Mouse (Mus musculus): ENCODE data around the gene Serpina3c. TPM values are rescaled to one million over a fixed set of nuclear protein-coding genes. Genes with fewer than 3 reads are reported as not detected.
"Not testable (repeated sequence)": the region's sequence is repeated elsewhere in the genome, so short reads cannot be mapped to it uniquely, and the experiment has no call there.

The Serpina3c gene
- polyA plus RNA-seq, 1 experiment from 2014 or later = not detected

DNA sequence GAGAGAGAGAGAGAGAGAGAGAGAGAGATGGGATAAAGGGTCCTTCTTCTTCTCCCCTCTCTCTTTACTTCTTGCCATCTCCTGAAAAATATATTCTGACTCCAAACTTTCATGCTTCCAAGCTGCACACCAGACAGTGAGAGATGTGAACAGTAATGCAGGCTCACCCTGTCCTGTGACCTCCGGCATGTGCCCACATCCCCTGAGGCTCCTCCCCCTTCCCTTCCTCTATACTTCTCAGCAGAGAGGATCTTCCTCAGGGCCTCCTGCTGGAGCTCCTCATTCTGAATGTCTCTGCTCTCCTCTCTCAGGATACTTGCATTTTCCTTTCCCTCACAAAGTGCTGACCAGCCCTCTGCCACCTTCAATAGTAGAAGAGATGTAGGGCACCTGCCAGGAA is 11.2 kb downstream of the Serpina3c start:
- peak; percentile 5 for DNase-seq (ENCODE audit: extremely low spot score, low spot score)
- H3K27ac ChIP-seq = no peak overlapping the region
- no peaks in the 10 kb centered on the region for H3K4me1 ChIP-seq
- no peaks in the 10 kb centered on the region for H3K9me3 ChIP-seq
- no peak overlapping the region for H3K4me3 ChIP-seq
- WGBS = 83% methylated on average over 1 of the region's 1 CpGs
- no peaks in the 10 kb centered on the region for H3K36me3 ChIP-seq (replicated peaks)
- H3K27me3 ChIP-seq (ENCODE audit: poor library complexity, severe bottlenecking) = no peaks in the 10 kb centered on the region

DNA sequence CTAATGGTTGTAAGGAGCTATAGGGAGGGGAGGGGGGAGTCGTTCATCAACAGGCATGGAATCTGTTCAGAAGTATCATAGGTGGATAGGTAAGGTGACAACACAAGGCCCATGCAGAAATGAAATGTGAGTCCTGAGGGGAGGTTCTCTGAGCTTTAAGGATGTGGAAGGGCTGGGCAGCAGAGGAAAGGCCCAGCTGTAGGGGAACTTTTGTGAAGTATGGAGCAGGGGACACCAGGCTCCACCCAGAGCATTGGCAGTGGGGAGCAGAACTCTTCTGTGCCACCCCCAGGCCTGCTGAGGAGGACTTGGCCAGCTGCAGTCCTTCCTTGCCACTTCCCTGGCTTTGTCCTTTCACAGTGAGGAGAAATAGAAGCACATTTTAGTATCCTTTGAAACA is 12.2 kb downstream of the Serpina3c start:
- 78% methylated on average over 1 of the region's 1 CpGs for WGBS
- Histone ChIP-seq H3K27ac (no peak overlapping the region), H3K9me3 (no peaks in the 10 kb centered on the region), H3K4me1 (no peaks in the 10 kb centered on the region), H3K4me3 (no peak overlapping the region), H3K36me3 (replicated peaks) (no peaks in the 10 kb centered on the region), H3K27me3 (ENCODE audit: poor library complexity, severe bottlenecking) (no peaks in the 10 kb centered on the region)
- peak; percentile 3 for DNase-seq (ENCODE audit: extremely low spot score, low spot score)

DNA sequence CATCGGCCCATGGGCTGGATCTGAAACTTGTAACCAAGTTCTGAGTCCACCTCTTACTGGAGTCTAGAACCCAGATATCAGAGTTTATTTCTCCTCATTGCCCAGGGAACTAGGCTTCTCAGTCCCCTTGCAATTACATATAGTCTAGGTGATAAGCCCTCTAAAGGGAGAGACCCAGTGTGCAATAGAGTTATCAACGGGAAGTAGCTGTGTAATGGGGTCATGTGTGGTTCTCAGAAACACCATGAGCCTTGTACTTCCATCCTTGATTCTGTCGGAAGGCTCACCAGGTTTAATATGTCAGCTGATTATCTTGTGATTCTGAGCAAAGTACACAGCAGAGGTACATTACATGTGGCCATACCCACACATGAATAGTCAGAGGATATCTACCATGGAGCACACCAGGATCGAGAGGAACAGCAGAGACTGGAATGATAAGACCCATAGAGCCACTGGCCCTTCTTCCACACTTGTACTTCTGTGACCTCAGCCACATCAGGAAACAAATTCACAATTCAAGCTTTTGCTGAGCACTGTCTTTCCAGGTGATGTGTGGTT is 13.0 kb downstream of the Serpina3c start:
- H3K27me3 ChIP-seq (ENCODE audit: poor library complexity, severe bottlenecking) = no peaks in the 10 kb centered on the region
- H3K4me1 ChIP-seq = no peaks in the 10 kb centered on the region
- H3K36me3 ChIP-seq (replicated peaks) = no peaks in the 10 kb centered on the region
- H3K4me3 ChIP-seq = no peak overlapping the region
- H3K9me3 ChIP-seq = no peaks in the 10 kb centered on the region
- no peak overlapping the region for H3K27ac ChIP-seq
- WGBS = 91% methylated on average over 4 of the region's 4 CpGs
- DNase-seq (ENCODE audit: extremely low spot score, low spot score) = peak; percentile 4

DNA sequence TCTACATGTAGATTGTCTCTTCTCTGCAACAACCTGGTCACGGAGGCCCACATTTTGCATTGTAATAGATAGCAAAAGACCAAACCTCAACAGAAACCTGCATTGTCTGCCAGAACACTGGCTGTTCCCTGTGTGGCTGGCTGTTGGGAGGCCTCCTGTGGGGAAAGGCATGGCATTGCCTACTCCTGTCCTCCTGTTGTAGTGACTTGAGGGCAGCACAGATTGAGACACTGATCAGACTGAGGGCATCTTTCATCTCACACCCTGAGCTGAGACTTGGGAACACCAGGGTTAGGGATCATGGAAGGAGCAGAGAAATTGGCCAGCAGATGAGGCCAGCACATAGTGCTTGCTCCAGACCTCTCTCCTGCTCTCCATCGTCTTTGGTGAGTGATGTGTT is 15.5 kb downstream of the Serpina3c start:
- H3K9me3 ChIP-seq = no peaks in the 10 kb centered on the region
- H3K27ac ChIP-seq = no peak overlapping the region
- no peaks in the 10 kb centered on the region for H3K4me1 ChIP-seq
- no peak overlapping the region for H3K4me3 ChIP-seq
- H3K36me3 ChIP-seq (replicated peaks) = no peaks in the 10 kb centered on the region
- no peaks in the 10 kb centered on the region for H3K27me3 ChIP-seq (ENCODE audit: poor library complexity, severe bottlenecking)
- WGBS = 85% methylated on average over 2 of the region's 2 CpGs
- peak; percentile 5 for DNase-seq (ENCODE audit: extremely low spot score, low spot score)

DNA sequence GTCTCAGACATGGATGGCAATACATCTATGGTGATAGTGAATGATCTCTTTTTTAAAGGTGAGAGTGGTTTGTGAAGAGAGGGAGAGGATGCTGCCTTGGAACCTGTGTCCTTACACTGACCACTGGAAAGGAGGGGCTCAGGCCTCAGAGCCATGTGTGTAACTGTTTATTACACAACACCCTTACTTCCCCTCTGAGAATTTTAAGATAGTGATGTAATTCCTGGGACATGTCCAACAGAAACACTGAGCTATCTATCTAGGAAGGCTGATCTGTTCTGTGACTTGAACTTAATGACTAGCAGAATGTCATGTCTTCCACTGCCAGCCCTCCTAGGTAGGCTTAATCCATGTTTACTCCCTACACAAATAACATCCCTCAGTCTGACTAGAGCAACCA is 22.6 kb downstream of the Serpina3c start:
- Histone ChIP-seq H3K27ac (no peak overlapping the region), H3K4me3 (no peak overlapping the region), H3K9me3 (no peaks in the 10 kb centered on the region), H3K4me1 (no peaks in the 10 kb centered on the region), H3K27me3 (ENCODE audit: poor library complexity, severe bottlenecking) (no peaks in the 10 kb centered on the region), H3K36me3 (replicated peaks) (no peaks in the 10 kb centered on the region)
- DNase-seq (ENCODE audit: extremely low spot score, low spot score) = no peak

DNA sequence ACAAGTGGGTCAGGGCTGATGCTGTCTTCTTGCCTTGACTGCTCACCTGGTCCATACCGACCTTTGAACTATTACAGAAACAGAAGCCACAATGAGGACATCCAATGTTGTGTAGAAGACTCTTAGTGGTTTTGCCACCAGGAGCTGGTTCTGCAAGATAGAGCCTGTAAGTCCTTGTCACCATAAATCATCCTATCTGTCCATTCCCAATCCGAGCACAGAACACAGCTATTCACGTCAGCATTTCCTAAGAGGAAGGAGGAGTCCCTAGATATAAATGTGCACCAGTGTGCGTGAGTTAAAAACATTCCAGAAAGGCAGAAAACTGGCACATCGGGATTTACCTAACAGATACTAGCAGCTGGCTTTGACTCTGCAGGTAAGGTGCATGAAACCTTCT is 26.0 kb downstream of the Serpina3c start, which contains the start of gene Serpina3b:
Gene Serpina3b (plus strand): TSS at position 301 of the 400 bp plus-strand sequence.
- WGBS = 86% methylated on average over 5 of the region's 5 CpGs
- H3K4me1 ChIP-seq = no peaks in the 10 kb centered on the region
- H3K9me3 ChIP-seq = no peaks in the 10 kb centered on the region
- no peaks in the 10 kb centered on the region for H3K27me3 ChIP-seq (ENCODE audit: poor library complexity, severe bottlenecking)
- no peak for DNase-seq (ENCODE audit: extremely low spot score, low spot score)
- H3K4me3 ChIP-seq = no peak within 1 kb of the TSS
- no peaks in the 10 kb centered on the region for H3K36me3 ChIP-seq (replicated peaks)
- H3K27ac ChIP-seq = no peak within 1 kb of the TSS

DNA sequence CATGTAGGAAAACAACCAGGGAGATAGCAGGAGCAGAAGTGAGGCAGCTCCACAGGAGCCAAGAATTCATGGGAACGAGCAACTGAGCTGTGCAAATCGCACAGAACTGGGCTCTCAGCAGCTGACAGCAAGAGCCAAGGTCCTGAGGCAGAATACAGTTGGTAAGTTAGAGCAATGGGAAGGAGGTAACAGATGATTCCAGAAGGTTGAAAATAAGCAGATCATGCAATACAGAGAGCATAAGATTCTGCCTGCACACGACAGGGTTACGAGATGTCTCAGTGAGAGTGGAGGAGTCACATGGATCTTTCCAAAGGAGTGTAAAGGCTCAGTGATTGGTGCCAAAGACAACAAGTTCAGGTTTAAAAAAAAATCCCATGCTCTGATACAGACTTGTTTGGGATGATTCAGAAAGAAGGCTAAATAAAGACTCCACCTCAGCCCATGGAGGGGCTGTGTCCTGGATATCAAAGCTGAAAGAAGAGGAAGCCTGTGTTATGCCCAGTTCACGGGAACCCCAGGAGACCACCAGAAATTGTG is 28.6 kb downstream of the Serpina3c start:
- no peaks in the 10 kb centered on the region for H3K27me3 ChIP-seq (ENCODE audit: poor library complexity, severe bottlenecking)
- H3K36me3 ChIP-seq (replicated peaks) = no peaks in the 10 kb centered on the region
- no peaks in the 10 kb centered on the region for H3K4me1 ChIP-seq
- H3K4me3 ChIP-seq = no peak overlapping the region
- H3K9me3 ChIP-seq = no peaks in the 10 kb centered on the region
- 90% methylated on average over 5 of the region's 5 CpGs for WGBS
- no peak overlapping the region for H3K27ac ChIP-seq
- no peak for DNase-seq (ENCODE audit: extremely low spot score, low spot score)

DNA sequence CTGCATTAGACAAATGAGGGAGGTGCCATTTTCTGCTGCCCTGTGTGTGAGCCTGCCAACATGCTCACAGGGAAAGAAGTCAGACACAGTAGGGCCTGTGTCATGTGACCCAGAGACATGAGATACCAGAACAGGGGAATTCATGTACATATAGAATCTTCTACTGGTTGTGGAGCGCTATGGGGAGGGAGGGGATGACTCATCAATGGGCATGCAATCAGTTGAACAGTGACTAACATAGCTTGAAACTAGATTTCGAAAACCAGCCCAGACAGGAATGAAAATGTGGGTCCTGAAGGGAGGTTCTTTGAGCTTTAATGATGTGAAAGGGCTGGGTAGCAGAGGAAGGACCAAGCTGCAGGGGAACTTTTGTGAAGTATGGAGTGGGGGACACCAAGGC is 29.7 kb downstream of the Serpina3c start:
- no peak for DNase-seq (ENCODE audit: extremely low spot score, low spot score)
- Histone ChIP-seq H3K36me3 (replicated peaks) (no peaks in the 10 kb centered on the region), H3K27me3 (ENCODE audit: poor library complexity, severe bottlenecking) (no peaks in the 10 kb centered on the region), H3K9me3 (no peaks in the 10 kb centered on the region), H3K4me3 (no peak overlapping the region), H3K4me1 (no peaks in the 10 kb centered on the region), H3K27ac (no peak overlapping the region)
- 71% methylated on average over 2 of the region's 2 CpGs for WGBS

DNA sequence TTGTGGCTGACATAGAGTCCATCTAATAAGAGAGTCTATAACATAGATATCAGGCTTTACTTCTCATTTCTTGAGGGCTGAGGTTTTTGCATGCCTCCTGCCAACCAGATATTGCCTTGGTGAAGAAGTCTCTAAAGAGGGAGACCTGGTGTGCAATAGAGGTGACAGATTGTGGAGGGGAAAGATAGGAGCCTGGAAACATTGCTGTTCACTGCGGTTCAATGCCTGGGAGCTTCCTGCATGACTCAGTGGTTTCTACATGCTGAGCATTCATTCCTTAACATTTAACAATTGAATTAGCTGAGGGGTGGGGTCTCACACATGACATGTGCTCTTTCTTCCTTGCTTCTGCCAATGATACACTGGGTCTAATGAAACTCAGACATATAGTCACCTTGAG is 30.6 kb downstream of the Serpina3c start:
- H3K27me3 ChIP-seq (ENCODE audit: poor library complexity, severe bottlenecking) = no peaks in the 10 kb centered on the region
- no peaks in the 10 kb centered on the region for H3K4me1 ChIP-seq
- no peak overlapping the region for H3K4me3 ChIP-seq
- 97% methylated on average over 1 of the region's 1 CpGs for WGBS
- no peak overlapping the region for H3K27ac ChIP-seq
- no peak for DNase-seq (ENCODE audit: extremely low spot score, low spot score)
- H3K36me3 ChIP-seq (replicated peaks) = no peaks in the 10 kb centered on the region
- H3K9me3 ChIP-seq = no peaks in the 10 kb centered on the region

DNA sequence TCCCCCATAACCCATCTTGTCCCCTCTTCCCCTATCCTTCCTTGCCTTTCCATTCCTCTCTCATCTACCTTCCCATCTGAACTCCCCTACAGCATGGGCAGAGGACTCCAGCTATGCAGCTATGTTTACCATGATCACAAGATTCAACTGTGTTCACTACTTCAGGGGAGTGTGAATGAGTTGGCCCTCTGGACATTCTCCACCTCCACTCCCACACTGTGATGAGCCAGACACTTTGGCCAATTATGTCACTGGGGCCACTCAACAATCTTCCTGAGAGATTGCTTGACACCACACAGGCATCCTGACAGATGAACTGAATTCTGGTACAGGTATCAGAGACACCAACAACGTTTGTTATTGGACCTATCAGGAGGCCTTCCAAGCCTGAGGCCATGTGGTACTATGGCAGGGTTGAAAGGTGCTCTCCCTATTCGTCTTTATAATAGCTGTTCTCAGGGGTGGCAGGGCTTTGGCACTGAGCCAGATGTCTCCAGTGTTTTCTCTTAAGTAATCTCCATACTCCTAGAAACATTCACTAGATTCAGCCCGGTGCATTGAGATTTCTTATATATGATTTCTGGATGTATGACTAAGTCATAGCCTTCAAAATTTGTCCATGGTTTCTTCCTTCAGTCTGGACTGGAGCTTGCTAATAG is 38.6 kb downstream of the Serpina3c start:
- 79% methylated on average over 3 of the region's 3 CpGs for WGBS
- no peaks in the 10 kb centered on the region for H3K27me3 ChIP-seq (ENCODE audit: poor library complexity, severe bottlenecking)

DNA sequence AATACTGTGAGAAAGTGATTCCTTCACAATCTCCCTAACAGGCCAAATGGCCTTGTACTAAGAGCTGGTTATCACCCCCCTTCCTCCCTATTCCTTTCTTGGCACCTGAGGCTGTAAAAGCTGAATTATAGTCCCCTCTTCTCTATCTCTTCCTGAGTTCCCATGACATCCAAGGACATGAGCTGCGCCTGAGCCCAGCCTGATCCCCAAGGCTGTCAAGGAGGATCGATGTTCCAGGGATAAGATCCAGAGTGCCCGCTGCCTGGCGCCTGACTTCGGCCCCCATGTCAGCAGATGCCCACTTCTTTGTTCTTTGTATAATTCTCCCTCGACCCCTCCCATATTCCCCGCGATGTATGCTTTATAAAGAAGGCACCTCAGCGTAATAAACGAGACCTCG is 41.3 kb downstream of the Serpina3c start, which contains the start of gene Serpina3a:
Gene Serpina3a (plus strand): TSS at position 392 of the 400 bp plus-strand sequence.
- not testable (repeated sequence) for H3K4me1 ChIP-seq
- WGBS = 91% methylated on average over 11 of the region's 11 CpGs

More for the DNA sequence above, 38.6 kb downstream of the Serpina3c start:
- Histone ChIP-seq H3K27ac (no peak overlapping the region), H3K4me3 (no peak overlapping the region), H3K4me1 (no peaks in the 10 kb centered on the region), H3K36me3 (replicated peaks) (no peaks in the 10 kb centered on the region), H3K9me3 (no peaks in the 10 kb centered on the region)
- DNase-seq (ENCODE audit: extremely low spot score, low spot score) = no peak

DNA sequence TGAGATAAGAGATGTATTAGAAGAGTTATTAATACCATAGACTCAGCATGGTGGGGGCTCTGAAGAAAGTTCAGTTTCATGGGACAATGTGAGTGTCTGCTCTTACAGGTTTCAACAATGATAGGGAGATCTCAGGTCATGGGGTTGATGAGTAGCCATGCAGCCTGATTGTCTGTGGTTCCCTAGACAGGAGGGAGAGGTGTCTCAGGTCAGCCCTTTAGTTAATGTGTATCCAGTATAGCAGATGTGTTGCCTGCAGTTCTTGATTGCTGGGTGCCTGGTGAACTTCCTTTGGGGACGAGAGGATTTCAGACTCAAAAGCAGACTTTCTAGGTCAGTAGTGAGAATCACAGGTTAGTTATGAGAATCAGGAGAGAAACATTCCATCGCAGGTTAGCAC is 45.2 kb downstream of the Serpina3c start:
- Histone ChIP-seq H3K27me3 (ENCODE audit: poor library complexity, severe bottlenecking) (no peaks in the 10 kb centered on the region), H3K4me1 (no peaks in the 10 kb centered on the region), H3K9me3 (no peaks in the 10 kb centered on the region), H3K4me3 (no peak overlapping the region), H3K27ac (no peak overlapping the region), H3K36me3 (replicated peaks) (no peaks in the 10 kb centered on the region)
- no peak for DNase-seq (ENCODE audit: extremely low spot score, low spot score)
- 91% methylated on average over 2 of the region's 2 CpGs for WGBS

More for the DNA sequence above, 41.3 kb downstream of the Serpina3c start, which contains the start of gene Serpina3a:
- DNase-seq (ENCODE audit: extremely low spot score, low spot score); H3K9me3 ChIP-seq; H3K27ac ChIP-seq; H3K36me3 ChIP-seq (replicated peaks); H3K4me3 ChIP-seq; H3K27me3 ChIP-seq (ENCODE audit: poor library complexity, severe bottlenecking): not testable (repeated sequence)

DNA sequence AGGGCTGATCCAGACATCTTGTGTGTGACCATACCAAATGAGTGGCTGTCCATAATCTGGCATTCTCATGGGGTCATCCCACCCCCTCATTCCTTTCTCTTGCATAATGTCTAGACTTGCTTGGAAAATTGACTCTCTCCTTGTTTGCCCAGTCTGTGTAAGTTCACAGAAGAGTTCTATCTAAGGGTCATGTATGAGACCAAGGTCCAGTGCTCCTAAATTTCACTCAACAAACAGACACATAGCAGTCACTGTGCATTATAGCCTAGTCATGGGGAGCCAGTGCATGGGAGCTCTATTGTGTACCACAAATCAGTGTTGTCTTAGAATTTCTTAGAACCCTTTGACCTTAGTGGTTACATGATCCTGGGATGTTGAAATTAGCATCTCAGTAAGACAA is 46.8 kb downstream of the Serpina3c start:
- Histone ChIP-seq H3K36me3 (replicated peaks) (no peaks in the 10 kb centered on the region), H3K4me1 (no peaks in the 10 kb centered on the region), H3K27me3 (ENCODE audit: poor library complexity, severe bottlenecking) (no peaks in the 10 kb centered on the region), H3K4me3 (no peak overlapping the region), H3K9me3 (0 out of 2 replicates have a peak, but pooled peaks cover 4% of the 10 kb centered on the region), H3K27ac (no peak overlapping the region)
- DNase-seq (ENCODE audit: extremely low spot score, low spot score) = no peak
